Mouse (Mus musculus) bone marrow macrophage, adult 2 months (primary cell): ENCODE data around the gene Borcs7.

ENCODE experiments used
- CTCF ChIP-seq: IDR thresholded peaks from 2 replicates; pipeline ENCODE4 v1.5.1; 2012; ENCODE audit warnings: low read depth, mild to moderate bottlenecking, low read length, moderate library complexity
- POLR2A ChIP-seq: IDR thresholded peaks from 2 replicates; pipeline ENCODE4 v1.6.1; 2012; ENCODE audit warnings: mild to moderate bottlenecking, low read depth, low read length, borderline replicate concordance

DNA sequence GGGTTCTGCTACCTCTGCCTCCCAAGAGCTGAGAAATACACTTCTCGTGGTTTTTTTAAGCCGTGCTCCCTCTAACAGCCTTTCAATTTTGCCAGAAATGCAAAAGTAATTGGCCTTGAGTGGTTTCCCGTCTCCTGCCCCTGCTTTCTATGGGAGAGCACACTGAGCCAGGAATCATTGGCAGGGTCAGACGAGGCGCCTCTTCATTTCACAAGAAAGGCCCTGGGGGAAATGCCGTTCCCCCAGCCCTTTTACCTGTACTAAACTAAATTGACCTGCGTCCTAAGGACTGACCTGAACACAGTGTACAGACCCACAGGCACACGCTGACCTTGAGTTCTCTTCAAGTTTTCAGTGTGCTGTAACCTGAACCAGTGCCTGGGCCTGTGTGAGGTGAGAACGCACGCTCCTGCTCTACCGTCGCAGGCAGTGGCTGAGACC lies 43.6 kb upstream of the Borcs7 start:
- TF ChIP-seq CTCF, result no peak
- no peak for TF ChIP-seq POLR2A
